Mouse (Mus musculus): ENCODE measurements around the gene Ephb3. TPM values are rescaled to one million over a fixed set of nuclear protein-coding genes. Genes with fewer than 3 reads are reported as not detected.

Ephb3 gene
- total RNA-seq, 2 experiments from 2014 or later = 31.4 to 35.5 TPM

DNA sequence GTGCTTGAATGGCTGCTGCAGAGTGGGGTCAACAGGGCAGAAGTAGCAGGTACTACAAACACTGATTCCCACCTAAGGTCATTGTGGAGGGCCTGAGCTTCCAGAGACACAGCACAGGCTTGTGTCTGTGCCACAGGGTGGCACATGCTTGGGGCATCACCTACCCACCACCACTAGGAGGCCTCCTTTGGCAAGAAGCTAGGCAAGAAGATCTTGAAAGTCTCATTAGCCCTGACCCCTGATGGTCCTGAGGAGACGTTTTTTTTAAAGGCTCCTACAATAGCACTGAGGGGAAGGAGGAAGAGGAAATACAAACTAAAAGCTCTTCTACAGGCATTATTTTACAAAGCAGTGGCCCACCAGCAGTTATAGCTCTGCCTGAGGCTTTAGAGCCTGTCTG is 6.0 kb upstream of the Ephb3 start:
- no peak for DNase-seq (ENCODE audit: low spot score in 2 of 2)
- intact Hi-C loops (cut with DNase I) = no loop called here

DNA sequence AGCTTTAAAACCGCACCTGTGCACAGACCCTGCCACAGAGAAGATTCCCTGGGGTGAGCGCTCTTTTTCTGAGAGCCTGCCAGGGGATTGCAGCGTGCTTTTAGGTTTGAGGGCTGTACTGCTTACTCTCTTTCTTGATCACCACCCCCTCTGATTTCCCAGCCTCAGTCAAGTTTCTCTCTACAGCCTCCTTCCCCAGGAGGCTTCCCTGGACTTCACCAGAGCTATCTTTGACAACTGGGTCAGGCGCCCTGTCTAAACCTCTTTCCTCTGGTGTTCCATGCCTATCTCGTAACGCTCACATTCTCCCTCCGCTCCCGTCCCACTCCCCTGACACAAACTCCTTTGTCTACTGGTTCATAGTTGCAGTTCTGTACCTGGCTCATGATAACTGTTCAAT is 5.1 kb upstream of the Ephb3 start:
- intact Hi-C loops (cut with DNase I) = no loop called here
- DNase-seq (ENCODE audit: low spot score in 2 of 2) = no peak

DNA sequence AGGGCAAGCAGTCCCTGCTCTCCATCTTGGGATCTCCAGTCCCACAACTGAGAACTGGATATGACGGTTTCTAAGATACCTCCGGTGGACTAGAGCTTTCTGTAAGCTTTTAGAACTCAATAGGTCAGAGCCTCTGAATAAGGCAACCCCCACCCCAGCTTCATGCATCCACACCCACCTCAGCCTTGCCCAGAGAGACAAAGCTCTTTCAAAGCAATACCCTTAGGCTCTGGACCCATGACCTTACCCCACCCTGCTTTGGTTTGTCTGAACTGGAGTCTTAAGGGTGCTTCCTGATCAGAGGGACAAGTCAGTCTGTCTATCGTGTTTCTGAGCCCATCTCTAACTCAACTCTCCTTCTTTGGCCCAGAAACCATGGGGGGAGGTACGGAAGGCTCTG is 1.8 kb upstream of the Ephb3 start:
- intact Hi-C loops (cut with DNase I) = loop anchor here (5.0 kb wide), 1 partner anchor 210 kb away; no protein-coding TSS in a partner anchor
- DNase-seq (ENCODE audit: low spot score in 2 of 2) = no peak

DNA sequence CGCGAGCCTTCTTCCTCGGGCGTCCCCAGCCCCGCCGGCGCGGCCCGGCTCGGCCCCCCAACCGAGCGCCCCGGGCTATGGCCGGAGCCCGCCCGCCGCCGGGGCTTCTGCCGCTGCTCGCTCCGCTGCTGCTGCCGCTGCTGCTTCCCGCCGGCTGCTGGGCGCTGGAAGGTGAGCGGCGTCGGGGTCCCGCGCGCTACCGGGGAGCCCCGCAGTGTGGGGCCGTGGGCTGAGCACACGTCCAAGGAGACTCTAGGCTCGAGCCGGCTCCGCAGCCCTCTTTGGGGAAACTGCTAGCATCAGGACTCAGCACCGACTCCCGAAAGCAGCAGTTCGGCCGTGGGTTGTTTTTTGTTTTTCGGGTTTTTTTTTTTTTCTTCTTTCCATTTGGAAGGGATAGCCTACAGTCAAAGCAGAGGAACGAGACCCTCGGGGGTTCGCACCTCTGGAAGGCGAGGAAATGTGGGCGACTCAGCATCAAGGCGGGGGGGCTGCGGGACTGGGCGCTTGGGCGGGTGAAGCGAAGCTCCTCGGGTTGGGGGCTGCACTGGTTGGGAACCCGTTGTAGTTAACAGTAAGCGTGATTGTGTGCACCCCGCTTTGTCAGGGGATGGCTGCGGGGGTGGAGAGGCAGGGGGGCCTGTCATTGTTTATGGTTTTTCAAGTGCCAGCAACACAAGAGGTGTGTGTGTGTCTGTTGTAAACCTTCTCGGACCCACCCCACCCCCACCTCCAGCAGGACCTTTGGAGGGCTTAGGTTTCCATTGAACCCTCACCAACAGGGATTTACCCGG is 735 bp downstream of the Ephb3 start:
- intact Hi-C loops (cut with DNase I) = loop anchor here (5.0 kb wide), 2 partner anchors 42 to 127 kb away; no protein-coding TSS in a partner anchor
- no peak for DNase-seq (ENCODE audit: low spot score in 2 of 2)

DNA sequence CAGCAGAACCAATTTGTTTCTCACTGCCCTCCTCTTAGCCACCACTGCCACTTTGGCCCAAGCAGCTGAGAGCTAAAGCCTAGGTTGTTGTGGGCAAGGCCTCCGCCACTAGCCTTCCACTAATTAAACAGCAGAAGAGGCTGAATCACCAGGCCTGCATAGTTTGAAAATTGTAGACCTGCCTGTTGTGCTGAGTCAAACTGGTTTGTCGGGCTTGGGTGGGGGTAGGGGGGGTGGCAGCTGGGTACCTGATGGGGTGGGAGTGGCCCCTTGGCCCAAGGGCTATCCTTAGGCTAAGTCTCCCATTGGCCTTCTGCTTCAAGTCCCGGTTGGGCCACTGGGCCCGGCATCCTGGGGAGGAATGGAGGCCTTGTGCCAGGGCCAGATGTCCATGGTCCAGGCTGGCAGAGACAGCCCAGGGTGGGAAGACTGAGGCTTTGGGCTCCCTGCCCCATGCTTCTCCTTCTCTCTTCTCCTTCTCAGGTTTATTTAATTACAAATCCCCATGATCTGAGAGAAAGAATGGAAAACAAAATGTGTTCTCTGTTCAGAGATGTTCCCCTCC is 3.5 kb downstream of the Ephb3 start:
- intact Hi-C loops (cut with DNase I) = loop anchor here (5.0 kb wide), 2 partner anchors 39 to 124 kb away; no protein-coding TSS in a partner anchor
- DNase-seq (ENCODE audit: low spot score in 2 of 2) = no peak

DNA sequence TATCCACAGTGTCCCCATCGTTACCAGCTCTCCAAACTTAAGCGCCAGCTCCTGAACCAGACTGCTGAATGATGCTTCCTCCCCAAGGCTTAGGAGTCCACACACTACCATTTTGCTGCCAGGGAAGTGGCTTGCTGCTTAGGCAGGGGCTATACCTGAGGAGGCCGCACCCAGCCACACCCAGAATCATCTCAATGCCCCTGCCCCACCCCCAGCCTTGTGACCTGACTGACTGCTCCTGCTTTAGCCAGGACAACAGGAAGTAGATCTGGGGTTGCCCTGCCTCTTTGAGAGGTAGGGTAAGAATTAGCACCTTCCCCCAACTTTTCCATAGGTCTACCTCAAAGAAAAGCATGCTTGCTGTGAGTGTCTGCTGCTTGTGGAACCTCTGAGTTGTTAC is 4.7 kb downstream of the Ephb3 start:
- intact Hi-C loops (cut with DNase I) = loop anchor here (5.0 kb wide), 2 partner anchors 38 to 123 kb away; no protein-coding TSS in a partner anchor
- no peak for DNase-seq (ENCODE audit: low spot score in 2 of 2)

DNA sequence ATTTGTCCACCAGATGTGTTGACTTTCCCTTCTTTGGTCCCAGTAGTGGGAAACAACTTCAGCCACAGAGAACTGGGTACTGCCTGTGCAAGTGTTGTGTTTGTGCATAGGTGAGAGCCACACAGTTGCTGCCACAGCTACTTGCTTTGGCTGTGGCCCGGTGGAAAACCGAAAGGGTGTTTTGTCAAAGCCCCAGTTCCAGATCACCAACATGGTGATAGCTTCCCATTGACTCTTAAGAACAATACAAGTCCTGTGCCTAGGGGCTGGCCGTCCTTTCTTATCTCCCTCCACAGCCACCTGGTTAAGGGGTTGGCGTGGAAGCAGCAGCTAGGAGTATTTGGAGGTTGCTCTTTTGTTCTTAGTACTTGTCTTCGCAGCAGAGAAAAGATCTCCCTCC is 5.6 kb downstream of the Ephb3 start:
- intact Hi-C loops (cut with DNase I) = no loop called here
- DNase-seq (ENCODE audit: low spot score in 2 of 2) = no peak

DNA sequence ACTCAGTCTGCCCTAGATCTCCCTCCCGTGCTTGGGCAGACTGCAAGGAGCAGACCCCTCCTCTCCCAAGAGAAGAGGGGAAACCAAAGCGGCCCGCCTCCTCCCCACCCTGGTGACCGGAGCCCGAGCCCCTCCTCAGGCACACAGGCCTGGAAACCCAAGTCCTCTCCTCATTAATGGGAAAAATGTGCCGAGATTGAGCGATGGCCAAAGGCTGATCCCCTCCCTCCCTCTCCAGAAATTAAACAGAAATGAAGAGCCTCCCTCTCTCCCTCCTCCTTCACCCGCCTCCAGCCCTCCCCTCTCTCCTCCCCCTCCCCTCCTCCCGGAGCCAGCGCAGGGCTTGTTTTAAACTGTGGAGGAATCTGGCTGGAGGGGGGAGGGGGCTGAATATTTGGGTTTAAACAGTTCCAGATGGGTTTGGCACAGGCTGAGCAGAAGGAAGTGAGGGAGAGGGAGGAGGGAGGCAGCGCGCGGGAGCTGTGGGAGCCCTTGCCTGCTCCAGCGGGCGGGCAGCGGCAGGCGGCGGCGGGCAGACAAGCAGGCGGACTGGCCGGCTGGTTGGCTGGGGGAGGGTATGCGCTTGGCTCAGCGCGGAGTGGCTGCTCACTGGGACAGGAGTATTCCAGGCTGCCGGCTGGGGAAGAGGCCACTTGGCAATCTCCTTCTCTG is 6.2 kb downstream of the Ephb3 start:
- intact Hi-C loops (cut with DNase I) = no loop called here
- peak; percentile 86 to 88 for DNase-seq (ENCODE audit: low spot score in 2 of 2)

DNA sequence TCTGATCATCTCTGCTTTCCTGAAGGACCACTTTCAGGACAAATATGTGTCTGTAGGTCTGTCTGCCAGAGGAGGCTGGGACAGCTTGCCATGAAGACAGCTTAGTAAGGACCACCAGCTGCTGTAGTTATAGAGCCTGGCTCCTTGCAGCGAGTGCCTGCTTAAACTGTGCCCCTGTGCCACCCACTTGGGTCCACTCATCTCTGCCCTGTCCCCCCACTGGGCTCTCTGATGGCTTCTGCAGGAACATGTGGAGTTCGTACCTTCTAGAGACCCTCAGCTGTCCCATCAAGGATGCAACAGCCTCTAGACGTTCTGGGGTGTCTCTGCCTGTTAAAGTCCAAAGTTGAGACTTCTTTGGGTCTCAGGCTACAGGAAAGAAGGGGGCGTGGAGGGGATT is 6.9 kb downstream of the Ephb3 start:
- DNase-seq (ENCODE audit: low spot score in 2 of 2) = no peak
- intact Hi-C loops (cut with DNase I) = no loop called here

DNA sequence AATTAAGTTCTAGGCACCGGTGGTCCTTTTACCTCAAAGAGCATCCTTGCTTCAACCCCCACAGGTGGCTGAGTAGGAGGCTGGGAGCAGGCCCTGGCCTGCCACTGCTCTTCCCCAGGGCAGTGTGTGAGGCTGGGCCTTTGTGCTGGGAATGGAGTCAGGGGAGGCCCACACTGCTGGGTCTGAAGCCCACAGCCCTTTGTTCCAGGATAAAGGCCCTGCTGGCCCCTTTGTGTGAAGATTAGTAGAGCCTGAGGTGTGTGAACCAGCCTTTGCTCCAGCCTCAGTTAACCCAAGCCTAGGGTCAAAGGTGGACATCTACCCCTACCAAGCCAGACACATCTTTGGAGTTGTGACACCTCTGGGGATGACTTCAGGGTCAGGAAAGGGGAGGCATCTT is 7.8 kb downstream of the Ephb3 start:
- no peak for DNase-seq (ENCODE audit: low spot score in 2 of 2)
- intact Hi-C loops (cut with DNase I) = no loop called here

DNA sequence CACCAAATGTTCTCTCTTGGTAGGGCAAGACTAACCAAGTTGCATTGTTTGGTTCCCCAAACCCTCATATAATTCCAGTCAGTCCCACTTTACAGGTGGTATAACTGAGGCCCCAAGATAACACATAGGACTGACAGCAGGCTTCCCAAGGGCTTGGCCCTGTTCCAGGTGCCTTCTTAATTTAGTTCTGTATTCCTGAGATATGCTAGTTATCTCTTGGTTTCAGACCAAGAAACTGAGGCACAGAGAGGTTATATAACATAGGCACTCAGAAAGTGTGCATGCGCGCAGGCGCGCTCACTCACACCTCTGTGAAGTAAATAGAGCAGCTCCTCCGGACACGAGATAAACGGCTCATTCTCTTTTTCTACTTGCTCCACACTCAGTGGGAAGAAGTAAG is 9.4 kb downstream of the Ephb3 start:
- no peak for DNase-seq (ENCODE audit: low spot score in 2 of 2)
- intact Hi-C loops (cut with DNase I) = no loop called here

DNA sequence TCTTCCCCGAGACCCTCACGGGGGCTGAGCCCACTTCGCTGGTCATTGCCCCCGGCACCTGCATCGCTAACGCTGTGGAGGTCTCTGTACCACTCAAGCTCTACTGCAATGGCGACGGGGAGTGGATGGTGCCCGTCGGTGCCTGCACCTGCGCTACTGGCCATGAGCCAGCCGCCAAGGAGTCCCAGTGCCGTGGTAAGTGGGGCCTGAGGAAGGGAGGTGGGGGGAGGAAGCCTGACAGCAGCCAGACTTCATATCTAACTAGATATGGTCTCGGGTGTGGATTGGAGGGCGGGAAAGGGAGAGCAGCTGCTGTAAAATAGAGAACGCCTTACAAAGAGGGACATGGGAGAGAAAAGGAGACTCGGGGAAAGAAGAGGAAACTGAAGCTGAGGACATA is 10.2 kb downstream of the Ephb3 start:
- intact Hi-C loops (cut with DNase I) = no loop called here
- DNase-seq (ENCODE audit: low spot score in 2 of 2) = no peak

DNA sequence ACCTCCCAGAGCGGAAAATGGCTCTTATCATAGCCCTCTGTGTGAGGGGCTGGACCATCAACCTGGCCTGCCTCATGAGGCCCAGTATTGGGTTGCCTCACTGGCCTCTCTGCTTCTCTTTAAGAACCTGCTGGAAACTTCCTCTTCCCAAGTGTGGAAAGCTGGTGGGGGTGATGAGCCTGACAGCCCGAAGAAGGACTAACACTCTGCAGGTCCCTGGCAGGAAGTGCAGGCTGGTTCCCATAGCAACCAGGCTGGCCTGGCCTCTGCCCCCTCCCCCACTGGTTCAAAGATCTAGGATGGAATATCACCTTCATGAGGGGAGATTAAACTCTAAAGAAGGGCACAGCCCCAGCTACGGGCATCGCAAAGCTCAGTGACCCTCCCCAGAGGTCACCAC is 11.5 kb downstream of the Ephb3 start:
- peak in 1 of 2 experiments; percentile 31 for DNase-seq (ENCODE audit: low spot score in 2 of 2)
- intact Hi-C loops (cut with DNase I) = no loop called here

DNA sequence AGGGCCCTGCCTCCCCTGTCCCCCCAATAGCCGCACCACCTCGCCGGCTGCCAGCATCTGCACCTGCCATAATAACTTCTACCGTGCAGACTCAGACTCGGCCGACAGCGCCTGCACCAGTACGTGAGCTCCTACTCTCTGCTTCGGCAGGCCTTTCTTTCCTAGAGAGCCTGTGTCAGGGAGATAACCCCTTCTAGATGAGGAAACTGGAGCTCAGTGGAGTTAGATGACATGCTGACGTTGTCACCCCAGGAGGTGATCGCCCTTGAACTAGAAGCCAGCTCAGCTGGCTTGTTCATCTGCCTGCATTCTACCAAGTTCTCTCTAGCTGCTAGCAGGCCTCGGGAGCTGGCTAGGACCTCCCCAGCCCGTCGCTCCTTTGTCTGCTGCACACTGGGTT is 12.7 kb downstream of the Ephb3 start:
- DNase-seq (ENCODE audit: low spot score in 2 of 2) = no peak
- intact Hi-C loops (cut with DNase I) = no loop called here

DNA sequence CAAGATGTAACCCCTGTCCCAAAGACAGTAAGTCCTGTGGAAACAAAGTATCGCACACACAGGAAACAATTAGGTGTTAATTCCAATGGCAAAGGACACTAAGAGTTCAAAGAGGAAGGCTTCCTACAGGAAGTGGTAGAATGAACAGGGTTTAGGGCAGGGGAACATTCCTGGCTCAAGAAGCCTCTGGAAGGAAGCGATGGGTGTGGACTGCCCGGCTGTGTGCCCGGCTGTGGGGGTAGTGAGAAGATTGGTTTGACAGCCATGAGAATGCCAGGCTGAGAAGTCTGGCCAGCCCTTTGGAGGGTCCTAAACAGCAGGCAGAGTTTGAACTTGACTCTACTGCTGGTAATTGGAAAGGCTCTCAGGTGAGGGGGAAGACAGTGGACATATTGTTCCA is 15.1 kb downstream of the Ephb3 start:
- intact Hi-C loops (cut with DNase I) = no loop called here
- no peak for DNase-seq (ENCODE audit: low spot score in 2 of 2)

DNA sequence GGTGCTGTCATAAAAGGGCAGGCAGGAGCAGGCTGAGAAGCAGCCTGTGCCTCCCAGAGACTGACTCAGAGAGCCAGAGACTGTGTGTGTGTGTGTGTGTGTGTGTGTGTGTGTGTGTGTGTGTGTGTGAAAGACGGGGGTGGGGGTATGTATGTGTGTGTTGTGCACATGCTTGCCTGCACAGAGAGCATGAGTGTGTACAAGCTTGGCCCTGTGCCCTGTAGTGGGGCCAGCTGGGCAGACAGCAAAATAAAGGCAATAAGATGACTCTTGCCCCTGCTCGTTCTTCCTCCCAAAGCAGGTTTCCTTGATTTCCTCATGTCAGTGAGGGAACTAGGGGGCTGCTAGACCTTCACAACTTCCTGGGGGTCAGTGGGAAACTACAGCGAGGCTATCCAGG is 18.5 kb downstream of the Ephb3 start:
- DNase-seq (ENCODE audit: low spot score in 2 of 2) = peak in 1 of 2 experiments; percentile 25
- intact Hi-C loops (cut with DNase I) = no loop called here

DNA sequence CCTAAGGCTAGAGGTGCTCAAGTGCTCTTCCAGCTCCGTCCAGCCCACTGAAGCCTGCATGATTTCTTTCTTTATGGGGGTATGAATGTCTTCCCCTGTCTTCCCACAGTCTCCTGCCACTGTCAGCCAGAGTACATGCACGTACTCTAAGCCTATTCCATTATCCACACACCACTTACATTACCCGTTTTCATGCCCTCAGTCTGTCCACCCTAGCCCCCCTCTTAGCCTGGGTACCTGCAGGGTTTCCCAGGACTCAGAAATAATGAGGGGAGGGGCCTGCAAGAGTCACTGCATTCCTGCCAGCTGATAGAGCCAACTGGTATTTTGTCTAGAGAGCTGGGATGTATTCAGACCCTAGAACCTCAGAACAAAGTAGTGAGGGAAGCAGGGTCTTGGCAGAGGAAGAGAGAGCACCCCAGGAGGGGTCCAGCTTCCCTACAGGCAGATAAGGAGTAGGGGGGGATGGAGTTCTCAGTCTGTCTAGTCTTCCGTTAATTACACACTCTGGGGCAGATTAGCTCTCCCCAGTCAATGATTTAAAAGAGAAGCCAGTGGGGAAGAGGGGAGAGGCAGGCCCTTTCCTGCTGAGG is 20.2 kb downstream of the Ephb3 start:
- DNase-seq (ENCODE audit: low spot score in 2 of 2) = no peak

DNA sequence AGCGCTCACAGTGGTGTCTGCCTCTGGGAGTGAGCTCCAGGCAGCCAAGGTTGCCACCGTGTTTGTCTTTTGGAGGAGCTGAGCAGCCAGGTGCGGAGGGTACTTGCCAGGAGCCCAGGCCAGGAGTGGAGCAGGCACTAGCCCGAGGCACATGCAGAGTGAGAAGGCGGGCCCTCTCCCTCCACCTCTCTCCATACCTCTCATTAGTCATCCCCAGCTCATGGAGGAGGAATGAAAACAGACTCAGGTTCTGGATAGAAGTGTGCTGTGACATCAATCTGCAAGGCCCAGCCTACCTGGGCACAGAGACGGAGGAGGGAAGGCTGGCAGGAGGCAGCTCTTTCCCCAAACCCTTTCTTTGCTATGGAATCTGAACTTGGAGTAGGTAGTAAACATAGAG is 22.1 kb downstream of the Ephb3 start:
- intact Hi-C loops (cut with DNase I) = no loop called here
- no peak for DNase-seq (ENCODE audit: low spot score in 2 of 2)

More for the DNA sequence above, 20.2 kb downstream of the Ephb3 start:
- intact Hi-C loops (cut with DNase I) = no loop called here

DNA sequence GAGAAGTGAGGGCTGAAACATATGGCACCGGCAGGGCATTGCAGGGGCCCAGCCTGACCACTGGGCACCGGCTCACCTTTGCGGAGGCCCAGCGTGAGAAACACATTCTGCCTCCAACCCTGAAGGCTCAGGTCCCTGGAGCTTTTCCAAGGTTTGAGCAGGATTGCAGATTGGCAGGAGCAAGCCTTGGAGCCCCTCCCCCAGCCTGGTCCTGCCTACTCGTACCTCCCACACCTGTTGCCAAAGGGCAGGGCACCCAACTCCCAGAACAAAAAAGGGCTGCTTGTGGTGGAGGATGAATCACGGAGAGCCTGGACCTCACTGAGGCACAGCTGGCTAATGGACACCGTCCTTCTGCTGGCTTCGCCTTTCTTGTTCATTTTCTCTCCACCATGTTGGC is 30.6 kb downstream of the Ephb3 start:
- intact Hi-C loops (cut with DNase I) = no loop called here

DNA sequence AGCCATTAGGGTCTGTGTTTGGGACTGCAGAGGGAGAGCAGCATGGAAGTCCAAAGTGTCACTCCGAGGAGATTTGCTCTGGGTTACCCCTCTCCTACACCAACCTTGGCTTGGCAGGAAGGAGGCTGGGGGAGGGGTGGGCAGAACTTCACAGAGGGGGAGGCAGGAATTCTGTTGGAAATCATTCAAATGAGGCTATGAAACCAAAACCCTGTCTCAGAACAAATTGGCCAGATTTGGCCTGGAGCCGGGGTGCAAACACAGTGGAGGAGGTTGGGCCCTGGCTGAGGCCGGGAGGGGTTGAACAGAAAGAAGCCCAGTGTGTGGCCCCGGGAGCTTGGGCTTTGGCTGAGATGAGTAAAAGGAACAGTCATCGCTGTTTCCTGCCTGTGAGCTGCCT is 34.2 kb downstream of the Ephb3 start:
- intact Hi-C loops (cut with DNase I) = no loop called here
- DNase-seq (ENCODE audit: low spot score in 2 of 2) = peak; percentile 40 to 43

More for the DNA sequence above, 30.6 kb downstream of the Ephb3 start:
- no peak for DNase-seq (ENCODE audit: low spot score in 2 of 2)
